Mouse (Mus musculus) large intestine, adult 2 months (tissue): ENCODE results near the gene Mier2. TPM values are rescaled to one million over a fixed set of nuclear protein-coding genes. Genes with fewer than 3 reads are reported as not detected.

ENCODE experiments used
- DNase-seq: peaks from one replicate; pipeline ENCODE4 v3.0.0-alpha.2; 2012; ENCODE audit warnings: low read depth, low spot score
- WGBS: fragments of 180-500 bp; shearing (Covaris S2); methylation state at CpG from one replicate; pipeline ENCODE4 v1.1.7; 2018; 5-methylcytosine and 5-hydroxymethylcytosine counted together
- polyA plus RNA-seq: library from polyadenylated mRNA; depleted of rRNA; stranded (reverse); fragments of >200 nt; gene quantifications from 2 replicates; pipeline ENCODE4 v1.2.3, GENCODE M21; 2012; rRNA removed

The Mier2 gene
- 66.3 and 88.2 TPM in 2 replicates for polyA plus RNA-seq

- WGBS, result under 1% methylated on average over 106 of the region's 108 CpGs
- DNase-seq, result no peak
Observed at GRCm38 (mm10) chr10:79554330-79555237, at the start of gene Mier2. Mier2 (minus strand) TSS chr10:79555199.

- 76% methylated on average over 4 of the region's 4 CpGs for WGBS
- DNase-seq, result no peak
Observed at GRCm38 (mm10) chr10:79597936-79598230, 42.9 kb upstream of the Mier2 start.

DNA sequence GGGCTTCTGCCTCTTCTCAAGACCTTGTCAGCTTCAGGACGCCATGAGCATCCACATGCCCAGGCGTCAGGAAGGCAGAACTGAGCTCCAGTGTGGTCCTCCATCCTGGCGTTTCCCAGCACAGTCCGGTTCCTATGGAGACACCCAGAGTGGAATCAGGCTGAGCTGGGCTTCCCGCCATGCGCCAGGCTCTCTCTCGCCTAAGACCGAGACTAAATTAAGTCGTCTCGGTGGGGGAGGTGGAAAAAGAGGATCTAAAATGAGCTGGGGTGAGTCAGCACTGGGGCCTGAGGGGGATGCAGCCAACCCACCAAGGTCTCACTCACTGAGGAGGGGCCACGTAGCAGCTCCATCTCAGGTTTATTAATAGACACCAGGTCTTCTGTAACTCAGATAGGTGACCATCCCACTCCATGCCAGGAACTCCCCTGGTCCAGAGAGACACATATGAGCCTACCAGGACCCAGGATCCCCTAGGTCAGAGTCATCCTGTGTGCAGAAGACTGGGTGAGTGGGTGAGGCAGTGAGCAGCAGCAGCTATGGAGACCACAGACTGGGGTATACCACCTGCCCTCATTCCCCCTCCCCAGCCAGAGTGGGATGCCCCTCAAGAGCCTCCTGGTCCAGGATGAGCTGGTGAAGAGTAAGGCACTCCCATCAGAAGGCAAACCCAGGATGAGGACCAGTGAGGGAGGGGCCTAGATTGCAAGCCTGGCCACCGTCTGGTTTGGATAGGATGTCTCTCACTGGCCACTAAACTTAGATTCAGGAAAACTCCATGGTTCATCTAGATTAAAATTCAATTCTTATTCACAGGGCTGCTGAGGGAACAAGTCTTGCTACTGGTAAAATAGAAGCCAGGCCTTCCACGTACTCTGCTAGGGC is 42.3 kb upstream of the Mier2 start:
- WGBS, result 39% methylated on average over 13 of the region's 13 CpGs
- no peak for DNase-seq

GRCm38 (mm10) chr10:79595590-79595929 is 40.6 kb upstream of the Mier2 start:
- WGBS, result 50% methylated on average over 8 of the region's 8 CpGs
- DNase-seq, result no peak

GRCm38 (mm10) chr10:79594872-79595589 is 40.0 kb upstream of the Mier2 start:
- peak; percentile 33 for DNase-seq
- 16% methylated on average over 17 of the region's 17 CpGs for WGBS

- no peak for DNase-seq
- 43% methylated on average over 6 of the region's 6 CpGs for WGBS
Observed at GRCm38 (mm10) chr10:79594111-79594510, 39.1 kb upstream of the Mier2 start.

- no peak for DNase-seq
- WGBS, result 72% methylated on average over 1 of the region's 1 CpGs
Observed at GRCm38 (mm10) chr10:79590702-79591101, 35.7 kb upstream of the Mier2 start.

DNA sequence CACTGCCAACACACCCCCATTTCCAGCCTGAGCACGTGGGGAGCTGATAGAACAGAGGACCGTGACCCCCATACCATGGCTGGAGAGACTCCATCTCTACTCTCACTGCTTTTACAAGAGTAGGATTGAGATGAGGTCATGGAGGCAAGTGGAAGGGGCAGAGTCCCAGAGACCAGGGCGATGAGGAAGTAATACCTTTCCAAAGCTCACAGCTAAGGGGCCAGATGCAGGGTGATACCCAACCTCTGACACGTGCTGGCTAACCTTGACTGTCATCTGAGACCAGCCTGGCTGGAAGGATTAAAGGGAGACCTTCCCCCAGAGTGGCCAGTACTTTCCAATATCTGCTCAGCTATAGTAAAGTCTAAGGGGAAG is 32.7 kb upstream of the Mier2 start:
- 51% methylated on average over 4 of the region's 4 CpGs for WGBS
- no peak for DNase-seq

- WGBS, result 72% methylated on average over 5 of the region's 5 CpGs
- no peak for DNase-seq
Observed at GRCm38 (mm10) chr10:79587061-79587751, 32.2 kb upstream of the Mier2 start, which contains the start of gene Theg. Theg (minus strand) TSS chr10:79587331.

DNA sequence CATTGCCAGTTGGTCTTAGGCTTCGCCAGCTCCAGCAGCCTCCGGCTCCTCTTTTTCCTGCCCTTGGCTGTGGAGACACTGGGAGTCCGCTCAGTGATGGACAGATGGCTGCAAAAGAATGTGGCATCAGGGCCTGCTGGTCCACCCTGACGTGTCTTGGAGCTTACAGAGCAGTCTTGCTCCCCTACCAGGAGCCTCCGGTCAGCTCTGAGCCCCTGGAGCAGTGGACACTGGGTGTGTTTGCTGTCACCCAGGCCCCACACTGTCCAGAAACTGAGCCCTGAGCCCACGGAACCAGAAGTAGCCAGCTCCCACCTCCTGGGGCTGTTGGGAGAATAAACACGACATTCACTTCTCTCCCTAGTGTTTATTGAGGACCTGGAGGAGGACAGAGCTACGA is 31.2 kb upstream of the Mier2 start:
- 64% methylated on average over 8 of the region's 8 CpGs for WGBS
- DNase-seq, result no peak

DNA sequence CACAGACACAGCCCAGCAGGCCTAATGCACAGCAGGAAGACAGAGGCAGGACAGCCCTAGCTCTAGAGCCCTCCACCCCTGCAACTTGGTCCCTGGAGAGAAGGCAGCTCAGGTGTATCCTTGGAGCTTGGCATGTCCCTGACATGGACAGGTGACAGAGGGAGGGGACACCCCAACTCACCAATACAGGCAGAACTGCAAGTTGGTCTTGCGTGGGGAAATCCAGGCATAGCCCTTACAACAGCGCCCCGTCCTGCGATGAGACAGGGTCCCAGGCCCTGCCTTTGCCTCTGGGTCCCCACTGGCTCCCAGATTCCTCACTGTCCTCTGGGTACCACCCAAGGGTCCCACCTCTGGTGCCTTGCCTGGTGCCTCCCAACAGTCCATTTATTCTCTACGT is 30.7 kb upstream of the Mier2 start:
- 93% methylated on average over 5 of the region's 5 CpGs for WGBS
- no peak for DNase-seq

- WGBS, result 90% methylated on average over 6 of the region's 6 CpGs
- DNase-seq, result no peak
Observed at GRCm38 (mm10) chr10:79585136-79585535, 30.1 kb upstream of the Mier2 start.

- no peak for DNase-seq
- 74% methylated on average over 9 of the region's 9 CpGs for WGBS
Observed at GRCm38 (mm10) chr10:79584426-79584825, 29.4 kb upstream of the Mier2 start.

- DNase-seq, result no peak
- WGBS, result 44% methylated on average over 7 of the region's 7 CpGs
Observed at GRCm38 (mm10) chr10:79584021-79584420, 29.0 kb upstream of the Mier2 start.

DNA sequence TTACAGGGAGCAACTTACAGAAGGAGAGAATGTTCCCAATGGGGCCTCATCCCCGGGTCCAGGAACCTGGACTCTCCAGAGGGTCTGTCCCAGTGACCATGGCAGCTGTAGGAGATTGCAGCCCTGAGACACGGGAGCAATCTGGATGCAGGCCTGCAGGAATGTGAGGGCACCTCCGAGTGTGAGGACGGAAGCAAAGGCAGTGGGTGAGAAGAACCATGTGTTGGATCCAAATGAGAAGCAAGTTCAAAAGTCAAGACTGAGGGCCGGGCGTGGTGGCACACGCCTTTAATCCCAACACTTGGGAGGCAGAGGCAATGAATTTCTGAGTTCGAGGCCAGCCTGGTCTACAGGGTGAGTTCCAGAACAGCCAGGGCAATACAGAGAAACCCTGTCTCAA is 26.5 kb upstream of the Mier2 start:
- DNase-seq, result no peak
- WGBS, result 70% methylated on average over 8 of the region's 8 CpGs

- WGBS, result 51% methylated on average over 6 of the region's 6 CpGs
- no peak for DNase-seq
Observed at GRCm38 (mm10) chr10:79580811-79581210, 25.8 kb upstream of the Mier2 start.

- DNase-seq, result no peak
- 75% methylated on average over 7 of the region's 7 CpGs for WGBS
Observed at GRCm38 (mm10) chr10:79580356-79580755, 25.4 kb upstream of the Mier2 start.

DNA sequence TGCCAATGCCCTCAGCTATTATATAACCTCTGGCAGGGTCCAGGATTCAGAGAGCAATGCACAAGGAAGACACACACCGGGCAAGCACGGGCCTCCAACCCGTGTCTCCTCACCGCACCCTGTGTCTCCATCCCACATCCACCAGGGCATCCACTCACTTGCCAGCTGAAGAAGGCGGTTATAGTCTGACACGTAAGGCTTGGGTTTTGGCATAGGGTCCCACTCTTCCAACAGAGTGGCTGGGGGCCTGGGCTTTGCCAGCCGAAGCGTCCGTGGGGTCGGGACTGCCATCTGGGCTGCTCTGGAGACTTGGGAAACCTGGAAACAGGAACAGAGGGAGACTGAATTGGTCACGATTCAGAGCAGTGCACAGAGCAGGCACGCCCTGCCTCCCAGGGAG is 24.8 kb upstream of the Mier2 start:
- WGBS, result 74% methylated on average over 12 of the region's 12 CpGs
- no peak for DNase-seq

DNA sequence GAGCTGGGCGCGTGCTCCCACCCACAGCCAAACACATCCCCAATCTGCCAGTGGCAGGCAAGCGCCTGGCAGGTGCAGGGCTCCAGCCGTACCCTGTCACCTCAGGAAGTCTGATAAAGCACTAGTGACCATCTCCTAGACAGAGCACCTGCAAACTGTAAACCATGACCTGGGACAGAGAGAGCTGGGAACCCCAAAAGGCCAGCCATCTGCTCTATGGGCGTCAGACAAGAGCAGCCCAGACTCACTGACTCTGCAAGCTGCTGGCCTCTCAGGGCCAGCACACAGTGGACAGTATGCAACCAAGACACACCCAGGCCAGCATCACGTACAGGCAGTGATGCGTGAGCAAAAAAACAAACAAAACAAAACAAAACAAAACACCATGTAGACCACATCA is 23.9 kb upstream of the Mier2 start:
- DNase-seq, result no peak
- 63% methylated on average over 7 of the region's 7 CpGs for WGBS

- DNase-seq, result no peak
- WGBS, result 80% methylated on average over 9 of the region's 9 CpGs
Observed at GRCm38 (mm10) chr10:79578276-79578675, 23.3 kb upstream of the Mier2 start.
